Mouse (Mus musculus) monocyte, adult 5-6 weeks (primary cell): Measurements from ENCODE around the gene Zfp970. TPM values are rescaled to one million over a fixed set of nuclear protein-coding genes. Genes with fewer than 3 reads are reported as not detected.

Experiments
- total RNA-seq: library from RNA; stranded (forward); fragments of 200-1000, 200-491, 200-594 nt; gene quantifications from 3 replicates; pipeline ENCODE4 v1.2.3, GENCODE M21; 2017

Gene Zfp970
- total RNA-seq, 1 experiment from 2014 or later = 6.7 TPM

Other genes starting within 250 kb of the Zfp970 start
- not detected in 3 replicates for gene Gm14409, start 197.7 kb upstream of the Zfp970 start, total RNA-seq
- not detected in 3 replicates for gene Gm14412, start 140.4 kb upstream of the Zfp970 start, total RNA-seq
- not detected in 3 replicates for gene Gm14418, start 66.4 kb upstream of the Zfp970 start, total RNA-seq
- 1.3 to 1.9 TPM in 2 of 3 replicates, not detected in the other for gene Gm14403, start 33.5 kb downstream of the Zfp970 start, total RNA-seq
- gene Gm14406, start 113.5 kb downstream of the Zfp970 start, total RNA-seq = 0.32 to 0.57 TPM in 2 of 3 replicates, not detected in the other